Mouse (Mus musculus) G1E (cell line): Measurements from ENCODE around the gene Nme3. TPM values are rescaled to one million over a fixed set of nuclear protein-coding genes. Genes with fewer than 3 reads are reported as not detected.
A peak's percentile ranks its signal among the peaks of the same experiment; 100 is the strongest.

Source experiments
- ATAC-seq: 2 replicates; pipeline ENCODE4 v1.8.0; 2016; ENCODE audit warnings: mild to moderate bottlenecking; ENCODE audit not compliant: insufficient number of reproducible peaks, poor library complexity, low FRiP score, severe bottlenecking; ENCODE audit errors: extremely low read depth
- DNase-seq: peaks from one replicate; pipeline ENCODE4 v3.0.0; 2012; ENCODE audit warnings: low spot score
- H3K27me3 ChIP-seq: 2 replicates; pipeline ENCODE4 v1.6.1; 2012; ENCODE audit warnings: mild to moderate bottlenecking, low read length, inconsistent platforms; ENCODE audit not compliant: insufficient read depth
- H3K36me3 ChIP-seq: replicated peaks from 2 replicates; pipeline ENCODE3; 2012; ENCODE audit warnings: mild to moderate bottlenecking, inconsistent platforms
- H3K4me1 ChIP-seq: 2 replicates; pipeline ENCODE4 v1.6.1; 2012; ENCODE audit warnings: low read depth, low read length, inconsistent platforms, mixed read lengths; ENCODE audit not compliant: insufficient read depth
- H3K4me3 ChIP-seq: 2 replicates; pipeline ENCODE4 v1.5.1; 2012; ENCODE audit warnings: low read depth, mild to moderate bottlenecking, inconsistent platforms, low read length, moderate library complexity, mixed read lengths
- H3K9me3 ChIP-seq: replicated peaks from 2 replicates; pipeline ENCODE4 v1.6.1; 2012; ENCODE audit warnings: inconsistent platforms
- CTCF ChIP-seq: IDR thresholded peaks from 2 replicates; pipeline ENCODE4 v1.5.1; 2012; ENCODE audit warnings: low read depth, low read length, inconsistent platforms, mixed read lengths
- GATA1 ChIP-seq: IDR thresholded peaks from 2 replicates; pipeline ENCODE4 v1.6.1; 2012; ENCODE audit warnings: borderline replicate concordance, low read length, inconsistent platforms, mixed read lengths
- GATA2 ChIP-seq: IDR thresholded peaks from 2 replicates; pipeline ENCODE4 v1.6.1; 2012; ENCODE audit warnings: low read depth, low read length, inconsistent platforms, borderline replicate concordance
- POLR2AphosphoS5 ChIP-seq: IDR thresholded peaks from 2 replicates; pipeline ENCODE4 v1.6.1; 2012; ENCODE audit warnings: low read depth, low read length, inconsistent platforms; ENCODE audit not compliant: insufficient replicate concordance
- TAL1 ChIP-seq: conservative IDR thresholded peaks from 2 replicates; pipeline ENCODE4 v1.6.1; 2012; ENCODE audit warnings: low read depth, low read length, inconsistent platforms, mixed read lengths
- polyA plus RNA-seq: library from polyadenylated mRNA; stranded (reverse); fragments of >175 nt; gene quantifications from 2 replicates; pipeline ENCODE4 v1.2.3, GENCODE M21; 2012
- total RNA-seq, 2 experiments: library from RNA; stranded (forward) in 1 of 2; stranded (reverse) in 1 of 2; fragments of 200-1000 nt in 1 of 2; fragments of >200 nt in 1 of 2; fragmentation: Nextera tagmentation in 1 of 2; gene quantifications; 2 replicates each; pipeline ENCODE4 v1.2.3; 2014 to 2017

The Nme3 gene
- total and polyA plus RNA-seq, 3 experiments: 5.6 to 29.0 (median 26.8) TPM

GRCm38 (mm10) chr17:24892785-24893184 lies 3.5 kb upstream of the Nme3 start:
- ATAC-seq: no peak
- Histone ChIP-seq H3K4me1 (peaks cover 76% of the 10 kb centered on the region), H3K36me3 (peaks cover 83% of the 10 kb centered on the region)

GRCm38 (mm10) chr17:24893276-24893675 lies 3.0 kb upstream of the Nme3 start:
- H3K9me3 ChIP-seq: no peaks in the 10 kb centered on the region
- DNase-seq (no peak), ATAC-seq (no peak)
- H3K4me1 ChIP-seq: peaks cover 77% of the 10 kb centered on the region
- peaks cover 84% of the 10 kb centered on the region for H3K36me3 ChIP-seq
- no peaks in the 10 kb centered on the region for H3K27me3 ChIP-seq
- TF ChIP-seq TAL1: no peak
- TF ChIP-seq GATA2: no peak
- TF ChIP-seq POLR2AphosphoS5: no peak
- no peak for TF ChIP-seq GATA1
- no peak for TF ChIP-seq CTCF
- H3K4me3 ChIP-seq: peak overlapping the region; percentile 92; the same call in 1 of the 2 replicates

More at GRCm38 (mm10) chr17:24892785-24893184, 3.5 kb upstream of the Nme3 start:
- DNase-seq: no peak
- no peaks in the 10 kb centered on the region for H3K27me3 ChIP-seq
- peak overlapping the region; percentile 45; the same call in 1 of the 2 replicates for H3K4me3 ChIP-seq
- H3K9me3 ChIP-seq: no peaks in the 10 kb centered on the region
- TF ChIP-seq TAL1 (no peak), GATA2 (no peak), CTCF (no peak), POLR2AphosphoS5 (no peak), GATA1 (no peak)

GRCm38 (mm10) chr17:24894061-24894994 lies 2.0 kb upstream of the Nme3 start:
- TF ChIP-seq TAL1 (no peak), GATA1 (no peak), POLR2AphosphoS5 (no peak), CTCF (no peak), GATA2 (no peak)
- ATAC-seq (no peak), DNase-seq (no peak)
- Histone ChIP-seq H3K4me3 (peak overlapping the region; percentile 92), H3K27me3 (no peaks in the 10 kb centered on the region), H3K36me3 (peaks cover 86% of the 10 kb centered on the region), H3K4me1 (peaks cover 77% of the 10 kb centered on the region), H3K9me3 (no peaks in the 10 kb centered on the region)

DNA sequence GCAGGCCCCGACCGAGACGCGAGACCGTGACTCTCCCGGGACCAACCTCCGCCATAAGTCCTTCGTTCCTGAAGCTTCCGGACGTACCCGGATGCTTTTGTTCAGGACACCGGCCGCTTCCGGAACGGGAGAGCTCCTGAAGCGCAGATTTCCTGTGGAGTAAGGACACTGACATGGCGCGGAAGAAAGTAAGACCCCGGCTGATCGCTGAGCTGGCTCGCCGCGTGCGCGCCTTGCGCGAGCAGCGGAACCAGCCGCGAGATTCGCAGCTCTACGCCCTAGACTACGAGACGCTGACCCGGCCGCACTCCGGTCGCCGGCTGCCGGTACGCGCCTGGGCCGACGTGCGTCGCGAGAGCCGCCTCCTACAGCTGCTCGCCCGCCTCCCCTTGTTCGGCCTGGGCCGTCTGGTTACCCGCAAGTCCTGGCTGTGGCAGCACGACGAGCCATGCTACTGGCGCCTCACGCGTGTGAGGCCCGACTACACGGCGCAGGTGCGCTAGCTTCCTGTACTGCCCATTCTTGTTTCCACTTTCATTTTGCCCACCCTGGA lies 1.2 kb upstream of the Nme3 start, which contains the start of the genes Eme2 and Mrps34:
Gene Eme2 (minus strand): TSS at position 93 of the 553 bp plus-strand sequence.
Gene Mrps34 (plus strand): TSS at position 122 of the 553 bp plus-strand sequence.
- Histone ChIP-seq H3K4me3 (peak within 1 kb of the TSS; percentile 92), H3K27me3 (no peaks in the 10 kb centered on the region), H3K9me3 (no peaks in the 10 kb centered on the region), H3K36me3 (peaks cover 86% of the 10 kb centered on the region), H3K4me1 (peaks cover 71% of the 10 kb centered on the region)
- peak; percentile 76 for DNase-seq
- ATAC-seq: 0 out of 2 replicates have a peak, but pooled peaks have one; percentile 35
- TF ChIP-seq POLR2AphosphoS5 (no peak), GATA2 (no peak), CTCF (no peak), TAL1 (no peak), GATA1 (no peak)

DNA sequence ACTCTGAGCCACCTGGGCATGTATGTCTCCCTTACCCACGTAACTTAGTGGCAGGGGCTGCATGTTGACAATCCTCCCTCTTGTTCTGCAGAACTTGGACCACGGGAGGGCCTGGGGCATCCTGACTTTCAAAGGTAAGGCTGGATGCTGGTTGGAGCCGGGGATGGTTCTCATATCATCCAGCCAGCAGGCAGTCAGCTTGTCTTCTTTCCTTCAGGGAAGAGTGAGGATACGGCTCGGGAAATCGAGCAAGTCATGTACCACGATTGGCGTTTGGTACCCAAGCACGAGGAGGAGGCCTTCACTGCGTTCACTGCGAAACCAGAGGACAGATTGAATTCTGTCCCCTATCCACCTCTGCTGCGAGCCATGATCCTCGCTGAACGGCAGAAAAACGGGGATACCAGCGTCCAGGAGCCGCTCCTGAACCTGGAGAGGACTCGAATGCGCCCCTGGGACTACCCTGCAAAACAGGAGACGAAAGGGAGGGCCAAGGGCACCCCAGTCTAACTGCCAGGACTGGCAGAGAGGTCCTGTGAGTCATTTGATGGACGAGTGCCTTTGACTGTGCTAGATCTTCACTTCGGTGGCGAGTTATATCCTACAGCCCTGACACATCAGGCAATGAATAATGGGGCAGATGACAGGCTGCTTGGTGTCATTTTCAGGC lies 594 bp upstream of the Nme3 start:
- H3K36me3 ChIP-seq: peaks cover 86% of the 10 kb centered on the region
- peak; percentile 35 for DNase-seq
- peaks cover 70% of the 10 kb centered on the region for H3K4me1 ChIP-seq
- TF ChIP-seq CTCF (no peak), GATA2 (no peak), GATA1 (no peak), TAL1 (no peak), POLR2AphosphoS5 (no peak)
- H3K9me3 ChIP-seq: no peaks in the 10 kb centered on the region
- no peaks in the 10 kb centered on the region for H3K27me3 ChIP-seq
- no peak for ATAC-seq
- H3K4me3 ChIP-seq: peak overlapping the region; percentile 92

- ATAC-seq (no peak), DNase-seq (no peak)
- Histone ChIP-seq H3K27me3 (no peaks in the 10 kb centered on the region), H3K36me3 (peaks cover 89% of the 10 kb centered on the region), H3K9me3 (no peaks in the 10 kb centered on the region), H3K4me1 (peaks cover 75% of the 10 kb centered on the region), H3K4me3 (peak overlapping the region; percentile 92)
- no peak for TF ChIP-seq CTCF
- TF ChIP-seq POLR2AphosphoS5: no peak
- no peak for TF ChIP-seq GATA2
- no peak for TF ChIP-seq TAL1
- no peak for TF ChIP-seq GATA1
These were observed 631 bp downstream of the Nme3 start for GRCm38 (mm10) chr17:24896993-24897269.
